Mouse (Mus musculus) naive thymus-derived CD4-positive, alpha-beta T cell, adult 5 months (primary cell): ENCODE measurements around the gene Fyb. TPM values are rescaled to one million over a fixed set of nuclear protein-coding genes. Genes with fewer than 3 reads are reported as not detected.

ENCODE experiments used
- polyA plus RNA-seq: library from polyadenylated mRNA; unstranded; fragments of 100-300 nt; shearing (Covaris generic); gene quantifications from one replicate; pipeline ENCODE4 v1.2.1, GENCODE M21; 2017

Fyb gene
- polyA plus RNA-seq = 742 TPM

DNA sequence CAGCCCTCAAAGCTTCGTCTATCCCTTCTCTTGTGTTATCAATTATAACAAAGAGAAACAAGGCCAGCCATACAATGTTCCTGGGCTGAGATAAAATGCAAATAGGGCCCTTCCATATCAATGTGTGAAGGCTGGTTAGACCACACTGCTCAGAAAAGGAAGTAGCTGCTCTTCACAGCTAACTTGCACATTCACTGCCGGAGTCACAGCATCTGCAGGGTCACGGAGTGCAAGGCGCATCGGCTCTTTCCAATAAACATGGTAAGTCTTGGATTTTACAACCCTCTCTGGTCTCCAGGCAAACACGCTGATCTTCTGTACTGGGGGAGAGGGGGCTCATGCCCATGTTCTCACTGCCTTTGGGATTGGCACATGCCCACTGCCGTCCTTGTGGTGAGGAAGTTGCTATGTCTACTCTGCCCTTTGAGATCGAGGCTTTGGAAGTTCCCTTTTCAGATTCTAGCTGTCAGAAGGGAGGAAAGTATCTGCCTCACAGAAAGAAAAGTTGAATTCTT, at the start of gene Fyb:
Fyb (plus strand) TSS at position 201 of the 515 bp plus-strand sequence.

DNA sequence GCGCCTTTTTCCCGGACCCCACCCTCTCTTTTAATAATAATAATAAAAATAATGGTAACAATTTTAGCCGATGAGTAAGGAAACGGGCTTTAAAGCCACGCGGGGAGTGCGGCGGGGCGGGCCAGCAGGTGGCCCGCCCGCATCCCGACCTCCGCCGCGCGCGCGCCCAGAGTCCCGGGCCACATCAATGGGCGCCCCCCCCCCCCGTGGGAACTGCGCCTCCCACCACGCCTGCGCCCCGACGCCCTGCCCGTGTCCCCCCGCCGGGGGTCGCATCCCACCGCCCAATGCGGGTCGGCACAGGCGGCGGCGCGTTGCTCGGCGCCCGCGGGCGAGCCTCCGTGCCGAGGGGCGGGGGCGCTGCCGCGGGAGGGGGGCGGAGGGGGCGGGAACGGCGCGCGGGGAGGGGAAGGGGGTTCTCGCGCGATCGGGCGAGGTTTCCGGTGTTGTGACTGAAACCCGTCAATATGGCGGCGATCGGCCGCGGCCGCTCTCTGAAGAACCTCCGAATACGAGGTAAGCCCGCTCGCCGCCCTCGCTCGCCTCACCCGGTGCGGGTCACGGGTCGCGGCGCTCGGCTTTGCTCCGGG, 185.4 kb downstream of the Fyb start, which contains the start of gene Rictor:
Rictor (plus strand) TSS at position 444 of the 590 bp plus-strand sequence.

Other genes with a start within 250 kb of the Fyb start
- not detected for gene Dab2, start 223.1 kb upstream of the Fyb start, polyA plus RNA-seq
- not detected for gene C9, start 77.5 kb upstream of the Fyb start, polyA plus RNA-seq
- gene Rictor, start 185.5 kb downstream of the Fyb start, polyA plus RNA-seq = 158 TPM